Mouse (Mus musculus): Measurements from ENCODE around the gene 2900011O08Rik. TPM values are rescaled to one million over a fixed set of nuclear protein-coding genes. Genes with fewer than 3 reads are reported as not detected.

The 2900011O08Rik gene
- under 1 TPM; 0.02 to 0.28 TPM for polyA plus RNA-seq (2012; fragmentation: generic; extraction: Trizol)

DNA sequence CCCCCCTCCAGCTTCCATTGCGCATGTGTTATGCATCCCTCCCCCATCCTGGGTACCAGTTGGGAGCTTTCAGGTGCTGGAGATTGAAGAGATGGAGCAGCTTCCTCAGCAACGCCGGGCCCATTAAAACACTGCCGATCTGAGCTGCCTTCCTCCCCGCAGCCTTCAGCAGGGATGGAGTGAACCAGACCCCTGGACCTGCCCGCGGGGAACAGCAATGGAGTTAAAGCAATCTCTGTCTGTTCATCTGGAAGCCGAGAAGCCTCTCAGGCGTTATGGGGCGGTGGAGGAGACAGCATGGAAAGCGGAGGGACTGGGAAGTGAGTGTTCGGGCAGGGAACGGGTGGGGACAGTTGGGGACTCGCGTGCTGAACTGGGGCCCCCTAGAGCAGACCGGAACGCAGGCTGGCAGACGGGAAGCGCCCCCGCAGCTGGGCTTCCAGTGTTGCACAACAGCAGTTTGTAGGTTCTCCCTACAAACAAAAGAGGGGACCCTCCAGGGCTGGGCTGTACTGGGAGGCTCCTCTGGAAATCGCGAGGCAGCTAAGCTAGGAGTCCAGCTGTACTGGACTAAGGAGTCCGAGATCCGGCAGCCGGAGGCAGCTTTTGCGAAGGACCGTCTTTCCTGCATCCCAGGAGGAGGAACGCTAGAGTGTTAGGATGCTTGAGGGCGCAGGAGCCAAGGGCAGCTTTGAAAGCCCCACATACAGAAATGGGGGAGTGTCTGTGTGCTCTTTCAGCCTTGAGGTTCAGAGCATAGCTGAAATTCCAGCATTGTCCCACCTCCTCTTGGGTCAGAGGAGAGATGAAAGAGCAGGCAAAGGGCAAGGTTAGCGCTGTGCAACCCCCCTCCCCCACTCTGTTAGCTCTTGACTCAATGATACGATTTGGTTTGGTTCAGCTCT, at the start of gene 2900011O08Rik, which contains the start of gene Ifitm7:
Gene 2900011O08Rik, plus strand, starts transcription at position 31 of the 905 bp plus-strand sequence.
Gene Ifitm7, minus strand, starts transcription at position 315 of the 905 bp plus-strand sequence.

Other genes starting within 250 kb of the 2900011O08Rik start
- 10 to 100 TPM in 1 of 2 experiments, 1 to 10 TPM in 1; 6.2 to 17.6 TPM for gene Rrn3, start 205.9 kb upstream of the 2900011O08Rik start, polyA plus RNA-seq (2012; fragmentation: generic; extraction: Trizol)
- 10 to 100 TPM; 17.1 to 81.4 TPM for gene Ntan1, start 167.8 kb upstream of the 2900011O08Rik start, polyA plus RNA-seq (2012; fragmentation: generic; extraction: Trizol)
- 10 to 100 TPM in 1 of 2 experiments, 1 to 10 TPM in 1; 6.1 to 39.3 TPM for gene Pdxdc1, start 83.5 kb upstream of the 2900011O08Rik start, polyA plus RNA-seq (2012; fragmentation: generic; extraction: Trizol)
- gene Mpv17l, start 83.4 kb upstream of the 2900011O08Rik start, polyA plus RNA-seq (2012; fragmentation: generic; extraction: Trizol): 1 to 10 TPM in 1 of 2 experiments, under 1 TPM in 1; 0.20 to 1.3 TPM
- gene Ifitm7, start 284 bp downstream of the 2900011O08Rik start, polyA plus RNA-seq (2012; fragmentation: generic; extraction: Trizol): under 1 TPM in 1 of 2 experiments, not detected in 1; 0.02 TPM
- 10 to 100 TPM; 18.0 to 87.8 TPM for gene Nde1, start 176.7 kb downstream of the 2900011O08Rik start, polyA plus RNA-seq (2012; fragmentation: generic; extraction: Trizol)
- gene Marf1, start 176.7 kb downstream of the 2900011O08Rik start, polyA plus RNA-seq (2012; fragmentation: generic; extraction: Trizol): 1 to 10 TPM in 1 of 2 experiments, under 1 TPM in 1; 0.74 to 8.4 TPM